Mouse (Mus musculus) forelimb bud, embryonic 11.5 days (tissue): ENCODE data around the gene Ints1.
"Not testable (repeated sequence)": the region's sequence is repeated elsewhere in the genome, so short reads cannot be mapped to it uniquely, and the experiment has no call there.

Source experiments
- DNase-seq: peaks from one replicate; pipeline ENCODE4 v3.0.0-alpha.2; 2012; ENCODE audit warnings: low read depth, low spot score

Gene Ints1

GRCm38 (mm10) chr5:139756135-139756534, 19.3 kb downstream of the Ints1 start:
- DNase-seq = no peak

- DNase-seq = peak; percentile 49
Observed at GRCm38 (mm10) chr5:139754753-139755152, 20.7 kb downstream of the Ints1 start.

- DNase-seq = peak; percentile 74
Observed at GRCm38 (mm10) chr5:139750535-139750934, 24.9 kb downstream of the Ints1 start.

GRCm38 (mm10) chr5:139749413-139750125, 25.9 kb downstream of the Ints1 start:
- DNase-seq = no peak

GRCm38 (mm10) chr5:139745771-139746170, 29.7 kb downstream of the Ints1 start:
- DNase-seq = peak; percentile 68

- DNase-seq = not testable (repeated sequence)
Observed at GRCm38 (mm10) chr5:139742640-139743039, 32.8 kb downstream of the Ints1 start.

- DNase-seq = no peak
Observed at GRCm38 (mm10) chr5:139738592-139739315, 36.7 kb downstream of the Ints1 start.

- no peak for DNase-seq
Observed at GRCm38 (mm10) chr5:139737841-139738591, 37.5 kb downstream of the Ints1 start.

GRCm38 (mm10) chr5:139736504-139736940, 39.0 kb downstream of the Ints1 start:
- no peak for DNase-seq

- DNase-seq = peak; percentile 94
Observed at GRCm38 (mm10) chr5:139735677-139736503, 39.6 kb downstream of the Ints1 start, which contains the start of gene Micall2. Gene Micall2, minus strand, starts transcription at chr5:139736336.

GRCm38 (mm10) chr5:139734746-139735145, 40.7 kb downstream of the Ints1 start:
- no peak for DNase-seq

GRCm38 (mm10) chr5:139734016-139734415, 41.5 kb downstream of the Ints1 start:
- no peak for DNase-seq

- DNase-seq = no peak
Observed at GRCm38 (mm10) chr5:139732634-139733107, 42.8 kb downstream of the Ints1 start.

GRCm38 (mm10) chr5:139730712-139731486, 44.6 kb downstream of the Ints1 start:
- peak; percentile 35 for DNase-seq

GRCm38 (mm10) chr5:139727261-139727660, 48.2 kb downstream of the Ints1 start:
- no peak for DNase-seq

GRCm38 (mm10) chr5:139726186-139726585, 49.3 kb downstream of the Ints1 start:
- no peak for DNase-seq

- peak; percentile 82 for DNase-seq
Observed at GRCm38 (mm10) chr5:139724336-139725116, 50.9 kb downstream of the Ints1 start.

- DNase-seq = no peak
Observed at GRCm38 (mm10) chr5:139723113-139723512, 52.4 kb downstream of the Ints1 start.

- no peak for DNase-seq
Observed at GRCm38 (mm10) chr5:139722709-139723108, 52.8 kb downstream of the Ints1 start.
